Mouse (Mus musculus) spleen, postnatal 14 days (tissue): ENCODE measurements around the gene Mfsd5.

Source experiments
- DNase-seq, 2 experiments: peaks; one replicate each; pipeline ENCODE4 v3.0.0; 2021 to 2022; ENCODE audit warnings: low spot score in 2 of 2

Gene Mfsd5

DNA sequence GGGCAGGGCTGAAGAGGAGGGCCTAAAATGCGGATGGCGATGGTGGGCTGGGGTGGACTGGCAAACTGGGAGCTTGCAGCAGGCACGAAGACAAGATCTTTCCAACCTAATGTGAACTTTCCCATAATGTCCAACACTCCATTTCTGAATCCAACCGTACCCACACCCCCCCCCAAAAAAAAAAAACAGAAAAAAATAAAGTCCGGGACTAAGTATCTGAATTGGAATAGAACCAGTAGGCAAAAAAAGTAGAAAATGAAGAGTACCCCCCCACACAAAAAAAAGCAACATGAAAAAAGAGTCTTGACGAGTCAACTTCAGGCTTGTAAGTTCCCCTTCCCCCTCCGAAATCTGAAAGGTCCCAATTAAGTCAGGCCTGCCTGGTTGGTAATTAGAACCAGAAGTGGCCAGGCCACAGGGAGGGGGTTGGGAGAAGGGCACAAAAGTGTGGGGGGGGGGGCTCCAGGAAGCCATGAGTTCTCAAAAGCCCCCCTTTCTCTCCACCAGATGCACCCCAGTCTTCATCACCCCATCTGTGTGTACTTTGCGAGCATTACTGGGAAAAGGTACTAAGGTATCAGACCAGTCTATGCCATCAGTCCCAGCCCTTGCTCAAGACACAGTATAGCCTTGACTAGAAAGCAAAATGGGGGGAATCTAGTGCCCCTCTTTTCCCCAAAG, 31.0 kb upstream of the Mfsd5 start:
- DNase-seq = no peak

DNA sequence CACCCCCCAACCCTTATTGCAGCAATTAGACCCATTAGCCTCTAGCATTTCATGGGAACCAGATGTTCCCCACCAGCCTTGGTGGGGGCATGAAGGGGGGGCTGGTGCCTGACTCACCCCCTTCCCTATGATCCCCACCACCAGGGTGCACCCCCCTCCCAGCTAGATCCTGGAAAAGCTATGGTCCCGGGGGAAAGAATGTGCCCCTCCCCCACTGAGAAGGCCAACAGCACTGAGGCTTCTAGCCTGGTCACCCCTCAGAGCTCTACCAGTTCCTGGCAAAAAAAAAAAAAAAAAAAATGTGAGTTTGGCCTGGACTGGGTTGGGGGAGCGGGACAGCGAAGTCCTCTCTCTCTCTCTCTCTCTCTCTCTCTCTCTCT, 30.5 kb upstream of the Mfsd5 start:
- no peak for DNase-seq

DNA sequence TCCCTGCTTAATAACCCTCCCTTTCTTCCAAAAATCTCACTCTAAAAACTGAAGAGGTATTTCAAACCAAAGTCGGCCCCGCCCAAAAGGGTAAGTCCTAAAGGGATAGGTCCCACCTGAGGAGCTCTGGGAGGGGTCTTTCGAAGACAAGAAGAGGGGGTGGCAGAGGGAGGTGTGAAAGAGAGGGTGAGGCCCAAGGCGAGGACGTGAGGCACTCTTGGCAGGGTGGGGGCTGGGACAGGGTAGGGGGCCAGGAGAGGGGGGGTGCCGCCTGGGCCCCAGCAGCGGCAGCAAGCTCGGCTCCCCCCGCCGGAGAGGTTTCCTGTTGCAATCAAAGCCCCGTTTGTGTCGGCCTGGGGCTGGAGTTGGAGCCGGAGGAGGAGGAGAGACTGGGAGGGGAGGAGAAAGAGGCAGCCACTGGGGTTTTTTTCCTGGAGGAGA, 30.0 kb upstream of the Mfsd5 start:
- no peak for DNase-seq

DNA sequence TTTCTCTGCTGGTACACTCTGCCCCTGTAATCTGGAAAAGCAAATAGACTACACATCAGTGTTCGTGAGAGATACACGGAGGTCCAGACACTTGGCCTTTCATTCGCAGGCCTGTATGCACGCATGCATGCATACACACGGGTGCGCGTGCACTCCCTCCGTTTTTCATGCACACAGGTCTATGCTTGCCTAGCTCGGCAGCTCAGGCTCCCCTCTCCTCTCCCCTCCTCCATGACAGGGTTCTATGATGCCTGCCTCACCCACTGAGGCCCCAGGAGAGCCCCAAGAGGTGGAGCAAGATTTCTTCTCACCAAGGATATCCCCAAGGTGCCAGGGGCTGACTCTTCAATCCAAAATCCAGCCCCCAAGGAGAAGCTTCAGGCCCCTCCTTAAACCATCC, 29.3 kb upstream of the Mfsd5 start:
- no peak for DNase-seq

DNA sequence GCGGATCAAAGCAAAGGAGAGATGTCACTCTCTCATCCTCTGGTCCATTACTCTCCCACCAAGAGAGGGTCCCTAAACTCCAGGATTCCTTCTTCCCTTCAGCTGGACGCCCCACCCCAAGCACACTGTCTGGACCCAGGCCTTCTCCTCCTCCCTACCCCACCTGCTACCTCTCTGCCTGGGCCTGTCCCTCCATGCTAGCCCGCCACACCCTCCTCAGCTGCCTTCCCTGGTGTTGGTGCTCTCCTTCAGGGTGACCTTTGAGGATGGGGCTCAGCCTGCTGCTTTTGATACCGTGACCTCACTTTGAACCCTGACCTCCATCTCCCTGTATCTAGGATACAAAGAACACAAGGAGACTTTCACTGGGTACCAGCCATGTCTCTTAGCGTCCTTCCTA, 28.7 kb upstream of the Mfsd5 start:
- DNase-seq = no peak

DNA sequence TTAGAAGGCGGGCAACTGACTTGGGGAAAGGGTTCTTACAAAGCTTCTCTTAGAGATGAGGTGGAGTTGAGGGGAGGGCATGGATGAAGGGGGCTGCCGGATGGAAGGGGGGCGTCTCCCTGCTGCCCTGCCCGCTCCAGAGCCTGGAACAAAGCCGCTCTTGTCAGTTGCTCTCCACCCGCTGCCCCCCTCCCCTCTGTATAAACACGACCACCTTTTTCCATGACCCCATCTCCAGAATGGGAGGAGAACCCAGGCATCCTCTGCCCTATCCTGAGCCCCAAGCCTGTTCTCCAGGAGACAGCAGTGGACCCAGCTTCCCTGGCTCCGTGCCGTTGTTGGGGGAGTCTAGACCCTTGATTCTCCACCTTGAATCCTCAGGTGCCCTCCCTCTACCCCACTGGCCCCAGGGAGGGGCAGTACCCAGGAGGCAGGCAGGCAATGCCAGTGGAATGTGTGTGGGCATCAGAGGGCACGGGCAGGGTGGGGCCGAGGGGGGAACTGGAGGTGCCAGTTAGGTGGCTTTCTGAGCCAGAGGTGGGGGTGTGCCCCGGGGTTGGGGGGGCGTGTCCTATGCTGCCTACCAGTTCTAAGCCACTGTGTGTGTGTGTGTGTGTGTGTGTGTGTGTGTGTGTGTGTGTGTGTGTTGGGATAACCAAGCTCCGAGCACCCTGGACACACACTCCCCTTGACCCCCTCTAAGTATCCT, 23.6 kb upstream of the Mfsd5 start:
- no peak for DNase-seq

DNA sequence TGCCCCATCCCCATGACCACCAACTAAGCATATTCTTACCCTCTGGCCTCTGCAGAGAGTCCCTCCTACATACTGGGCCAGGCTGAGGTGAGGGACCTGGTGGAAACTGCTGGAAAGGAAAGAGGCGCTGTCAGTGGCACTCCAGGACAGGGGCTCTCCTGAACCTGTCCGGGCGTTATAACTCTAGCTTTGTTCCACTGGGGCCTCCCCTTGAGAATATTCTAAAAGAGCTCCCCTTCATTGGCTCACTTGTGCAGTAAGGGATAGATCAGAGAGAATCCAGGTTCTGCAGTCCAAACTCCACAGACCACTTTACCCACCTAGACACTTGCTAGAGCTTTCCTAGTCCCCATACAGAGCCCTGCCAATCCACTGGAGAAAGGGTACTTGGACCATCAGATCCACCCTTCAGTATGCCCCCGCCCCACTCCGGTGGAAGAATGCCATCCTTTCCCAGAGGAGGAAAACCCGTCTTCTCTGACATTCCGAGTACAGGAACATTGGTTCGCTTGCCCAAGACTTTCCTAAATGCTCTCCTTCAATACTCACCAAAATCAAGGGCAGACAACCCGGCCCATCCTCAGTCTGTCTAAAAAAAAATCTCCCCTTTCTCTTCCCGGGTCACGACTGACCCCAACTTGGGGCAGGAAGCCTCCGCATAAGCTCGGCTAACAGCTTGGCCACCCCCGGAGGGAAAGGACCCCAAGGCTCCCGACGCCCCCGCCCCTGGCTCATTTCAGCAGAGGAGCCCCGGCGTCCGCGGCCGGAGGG, 22.6 kb upstream of the Mfsd5 start:
- no peak for DNase-seq

DNA sequence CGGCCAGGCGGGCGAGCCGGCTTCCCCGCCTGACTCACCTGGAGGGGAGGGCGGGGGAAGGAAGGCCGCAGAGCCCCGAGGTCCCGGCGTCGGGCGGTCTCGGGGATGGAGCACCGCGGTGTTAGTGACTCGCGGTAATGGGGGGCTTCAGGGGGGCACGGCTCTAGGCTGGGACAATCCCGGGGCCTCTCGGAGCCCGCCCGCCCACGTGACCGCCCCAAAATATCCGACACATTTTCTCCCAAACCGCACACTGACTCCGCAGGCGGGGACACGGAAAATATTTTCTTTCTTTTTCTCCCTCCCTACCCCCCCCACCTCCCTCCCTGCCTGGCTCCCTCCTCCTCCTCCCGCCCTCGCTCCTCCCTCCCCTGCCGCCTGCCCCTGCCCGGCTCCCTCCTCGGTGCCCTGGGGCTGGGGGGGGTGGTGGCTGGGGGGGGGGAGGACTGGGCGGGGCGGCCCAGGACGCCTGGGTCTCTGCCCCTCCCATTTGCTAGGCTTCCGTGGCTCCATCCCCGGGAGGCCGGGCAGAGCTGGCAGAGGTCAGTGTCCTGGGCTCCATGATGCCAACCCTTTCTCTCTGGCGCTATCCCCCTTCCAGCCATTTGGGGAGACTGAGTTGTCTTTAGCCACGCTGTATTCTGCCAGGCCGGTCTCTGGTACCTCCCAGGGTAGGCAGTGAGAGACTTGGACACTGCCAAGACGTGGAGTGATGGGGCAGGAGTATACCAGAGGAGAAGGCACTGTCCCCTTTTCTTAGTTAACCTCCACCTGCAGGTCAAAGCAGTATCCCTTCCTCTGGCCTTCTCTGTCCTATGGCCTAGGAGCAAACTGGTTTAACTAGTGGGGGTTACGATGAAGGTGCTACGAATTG, 21.8 kb upstream of the Mfsd5 start, which contains the start of gene Rarg:
TSS of gene Rarg (minus strand) at position 316 of the 874 bp plus-strand sequence.
- DNase-seq = no peak

DNA sequence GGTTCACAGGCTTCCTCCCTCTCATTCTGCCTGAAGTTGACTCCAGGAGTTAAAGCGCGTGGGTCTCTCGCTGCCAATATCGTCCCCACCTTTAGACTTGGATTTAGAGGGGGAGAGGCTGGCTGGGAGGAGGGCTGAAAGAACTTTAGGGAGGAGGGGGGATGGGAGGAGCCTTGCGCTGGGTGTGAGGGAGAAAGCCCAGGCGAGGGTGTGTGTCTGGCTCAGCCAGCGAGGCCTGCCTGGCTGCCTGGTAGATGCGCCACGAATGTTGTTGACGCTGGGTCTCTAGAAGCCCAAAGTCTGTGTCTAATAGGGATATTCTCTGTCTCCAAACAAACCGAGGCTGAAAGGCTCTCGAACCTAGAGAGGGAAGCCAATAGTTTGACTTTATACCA, 21.2 kb upstream of the Mfsd5 start:
- DNase-seq = no peak

DNA sequence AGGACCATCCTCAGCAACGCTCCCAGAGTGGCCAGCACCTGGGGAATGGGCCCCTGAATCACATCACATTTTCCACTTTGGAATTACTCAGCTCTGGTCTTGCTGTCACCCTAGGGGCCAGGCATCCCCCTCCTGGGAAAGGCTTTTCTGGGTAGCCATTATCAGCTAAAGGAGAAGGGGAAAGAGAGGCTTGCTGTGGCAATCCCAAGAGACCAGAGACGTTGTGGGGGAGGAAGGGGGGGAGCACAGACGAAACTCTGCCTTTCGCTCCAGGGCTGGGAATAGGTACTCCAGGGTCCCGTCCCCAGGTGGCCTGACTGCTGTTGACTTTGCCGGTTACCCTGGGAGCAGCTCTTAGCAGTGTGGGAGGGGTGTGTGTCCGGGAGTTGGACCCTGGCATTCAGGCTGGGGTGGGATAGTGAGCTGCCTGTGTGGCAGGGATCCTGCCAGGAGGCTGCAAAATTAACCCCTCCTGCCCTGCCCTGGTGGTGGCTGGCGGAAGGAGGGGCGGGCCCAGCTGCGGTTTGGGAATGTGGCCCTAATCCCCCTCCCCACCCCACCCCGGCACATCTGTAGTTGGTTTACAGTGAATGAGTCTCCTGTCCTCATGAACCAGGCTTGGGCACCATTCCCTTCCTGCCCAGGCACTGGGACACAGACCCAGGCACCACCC, 20.5 kb upstream of the Mfsd5 start:
- DNase-seq = no peak

DNA sequence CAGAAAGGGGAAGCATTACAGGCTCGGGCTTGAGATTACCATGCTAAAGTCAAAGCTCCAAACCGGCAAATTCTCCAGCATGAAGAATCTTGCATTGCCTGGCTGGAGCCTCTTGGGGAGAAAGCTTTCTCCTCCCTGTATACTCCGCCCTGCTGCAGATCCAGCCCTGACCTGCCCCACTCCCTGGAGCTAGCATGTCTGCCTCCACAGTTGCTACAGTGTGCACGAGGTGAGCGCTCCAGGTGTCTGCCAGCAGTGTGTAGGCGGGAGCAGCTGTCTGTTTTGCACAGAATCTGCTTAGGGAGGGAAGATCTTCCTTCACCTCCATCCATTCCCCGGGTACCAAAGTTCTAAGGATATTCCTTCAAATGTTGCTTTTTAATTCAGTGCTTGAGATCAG, 16.7 kb upstream of the Mfsd5 start:
- no peak for DNase-seq

DNA sequence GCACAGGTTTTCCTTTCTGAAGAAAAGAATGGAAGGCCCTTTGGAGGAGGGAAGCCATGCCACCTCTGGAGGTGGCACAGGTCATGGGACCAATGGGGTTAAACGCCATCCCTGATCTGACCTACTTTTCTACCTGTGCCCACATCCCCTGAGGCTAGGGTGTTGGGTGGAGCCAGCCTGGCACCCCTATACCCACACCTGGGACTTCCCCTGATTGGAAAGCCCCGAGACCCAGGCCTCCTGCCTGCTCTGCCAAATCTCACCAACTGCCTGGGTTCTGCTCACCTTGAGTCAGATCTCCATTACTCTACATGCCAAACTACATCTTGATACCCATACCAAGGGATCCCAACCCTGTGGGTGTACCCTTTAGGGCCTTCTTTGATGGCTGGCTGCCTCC, 16.2 kb upstream of the Mfsd5 start:
- DNase-seq = no peak

DNA sequence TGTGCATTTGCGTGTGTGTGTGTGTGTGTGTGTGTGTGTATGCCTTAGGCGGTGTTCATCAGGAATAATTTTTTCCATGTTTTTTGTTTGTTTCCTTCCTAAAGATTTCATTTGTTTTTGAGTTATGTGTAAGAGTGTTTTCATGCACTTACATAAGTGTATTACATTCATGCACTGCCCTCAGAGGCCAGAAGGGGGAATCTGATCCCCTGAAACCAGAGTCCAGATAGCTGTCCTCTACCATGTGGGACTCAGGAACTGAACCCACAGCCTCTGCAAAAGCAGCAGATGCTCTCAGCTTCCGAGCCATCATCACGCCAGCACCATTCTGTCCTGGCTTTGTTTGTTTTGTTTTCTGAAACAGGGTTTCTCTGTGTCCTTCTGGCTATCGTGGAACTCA, 13.7 kb upstream of the Mfsd5 start:
- no peak for DNase-seq

DNA sequence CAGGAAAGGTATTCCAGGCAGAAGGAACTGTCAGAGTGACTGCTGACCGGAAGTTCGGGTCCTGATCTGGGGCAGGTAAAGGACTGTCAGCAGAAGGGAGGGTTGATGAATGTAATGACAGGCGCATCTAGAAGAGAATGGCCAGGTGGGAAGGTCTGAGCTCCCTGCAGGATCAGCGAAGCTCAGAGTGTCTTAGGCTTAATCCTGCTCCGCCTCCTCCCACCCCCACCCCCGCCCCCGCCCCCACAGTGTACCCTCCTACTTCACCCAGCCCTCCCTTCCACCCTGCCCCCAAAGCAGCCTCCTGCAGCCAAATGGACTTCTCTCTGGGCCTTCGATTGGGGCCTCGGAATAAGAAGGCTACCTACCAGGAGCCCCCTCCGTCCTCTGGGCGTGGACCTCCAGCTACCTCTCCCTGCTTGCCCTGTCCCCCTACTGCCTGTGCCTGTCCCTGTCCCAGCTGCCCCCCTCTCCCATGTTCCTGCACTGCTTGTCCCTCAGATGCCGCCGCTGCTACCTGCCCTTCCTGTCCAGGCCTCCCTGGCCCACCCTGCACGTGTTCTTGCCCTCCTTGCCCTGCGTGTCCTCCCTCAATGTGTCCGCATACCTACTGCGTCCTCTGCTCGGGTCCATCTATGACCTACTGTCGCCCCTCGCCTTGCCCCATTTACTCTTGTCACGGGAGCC, 8.8 kb upstream of the Mfsd5 start, which contains the start of gene Gm9918:
TSS of gene Gm9918 (plus strand) at position 290 of the 687 bp plus-strand sequence.
- no peak for DNase-seq

DNA sequence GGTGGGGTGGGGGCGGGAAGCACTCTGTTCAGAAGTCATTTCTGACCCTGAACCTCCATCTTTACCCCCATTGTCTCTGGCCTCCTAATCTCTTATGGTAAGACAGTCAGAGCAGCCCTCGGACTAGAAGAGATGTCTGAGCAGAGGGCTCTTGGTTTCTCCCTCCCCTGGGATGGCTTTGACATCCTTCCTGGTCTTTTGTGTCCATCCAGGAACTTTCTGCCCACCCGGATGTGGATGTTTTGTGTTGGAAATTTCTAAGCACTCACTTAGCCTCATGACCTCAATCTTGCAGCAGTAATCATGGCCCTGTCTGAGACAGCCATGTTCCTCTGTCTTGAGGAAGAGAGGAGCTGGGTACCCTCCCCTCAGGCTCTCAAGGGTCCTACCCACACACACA, 7.8 kb upstream of the Mfsd5 start:
- no peak for DNase-seq

DNA sequence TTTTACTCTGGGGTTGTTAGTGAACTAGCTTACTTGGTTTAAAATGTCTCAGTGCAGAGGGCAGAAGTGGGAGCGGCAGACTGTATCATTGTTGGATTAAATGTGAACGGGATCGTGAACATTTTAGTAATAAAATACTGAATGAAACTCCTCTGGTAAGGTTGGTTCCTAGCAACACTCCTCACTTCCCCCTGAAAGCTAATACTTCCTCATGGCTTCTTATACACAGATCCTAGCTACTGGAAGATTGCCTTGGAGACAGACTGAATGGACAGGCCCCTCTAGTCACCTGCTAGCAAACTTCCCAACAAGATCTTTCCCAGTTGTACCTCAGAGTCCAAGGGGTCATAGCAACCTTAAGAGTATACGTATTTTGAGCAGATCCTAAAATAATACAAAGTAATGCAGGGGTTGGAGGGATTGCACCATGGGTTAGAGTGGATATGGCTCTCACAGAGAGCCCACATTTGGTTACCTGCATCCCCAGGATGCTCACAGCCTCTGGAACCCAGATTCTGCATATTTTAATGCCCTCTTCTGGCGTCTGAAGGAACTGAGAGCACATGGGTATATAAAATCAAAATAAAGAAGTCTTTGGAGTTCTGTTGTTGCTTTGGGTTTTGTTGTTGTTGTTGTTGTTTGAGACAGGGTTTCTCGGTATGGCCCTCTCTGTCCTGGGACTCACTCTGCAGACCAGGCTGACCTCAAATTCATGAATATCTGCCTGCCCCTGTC, 5.1 kb upstream of the Mfsd5 start:
- no peak for DNase-seq

DNA sequence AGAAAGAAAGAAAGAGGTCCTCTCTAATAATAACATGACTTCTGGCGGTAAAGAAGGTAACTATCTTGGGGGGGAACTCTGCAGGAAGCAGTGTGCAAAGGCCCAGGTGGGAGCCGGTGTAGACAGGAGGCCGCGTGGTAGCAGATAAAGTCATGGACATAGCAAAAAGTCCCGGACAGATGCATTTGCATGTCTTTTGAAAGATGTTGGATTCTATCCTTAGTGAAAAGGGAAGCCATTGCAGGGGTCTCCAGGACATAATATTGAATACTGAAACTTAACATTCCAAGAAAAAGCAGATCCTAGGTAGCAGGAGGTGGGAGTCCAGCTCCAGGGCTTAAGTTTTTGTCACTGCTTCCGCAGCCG, 545 bp upstream of the Mfsd5 start:
- no peak for DNase-seq

DNA sequence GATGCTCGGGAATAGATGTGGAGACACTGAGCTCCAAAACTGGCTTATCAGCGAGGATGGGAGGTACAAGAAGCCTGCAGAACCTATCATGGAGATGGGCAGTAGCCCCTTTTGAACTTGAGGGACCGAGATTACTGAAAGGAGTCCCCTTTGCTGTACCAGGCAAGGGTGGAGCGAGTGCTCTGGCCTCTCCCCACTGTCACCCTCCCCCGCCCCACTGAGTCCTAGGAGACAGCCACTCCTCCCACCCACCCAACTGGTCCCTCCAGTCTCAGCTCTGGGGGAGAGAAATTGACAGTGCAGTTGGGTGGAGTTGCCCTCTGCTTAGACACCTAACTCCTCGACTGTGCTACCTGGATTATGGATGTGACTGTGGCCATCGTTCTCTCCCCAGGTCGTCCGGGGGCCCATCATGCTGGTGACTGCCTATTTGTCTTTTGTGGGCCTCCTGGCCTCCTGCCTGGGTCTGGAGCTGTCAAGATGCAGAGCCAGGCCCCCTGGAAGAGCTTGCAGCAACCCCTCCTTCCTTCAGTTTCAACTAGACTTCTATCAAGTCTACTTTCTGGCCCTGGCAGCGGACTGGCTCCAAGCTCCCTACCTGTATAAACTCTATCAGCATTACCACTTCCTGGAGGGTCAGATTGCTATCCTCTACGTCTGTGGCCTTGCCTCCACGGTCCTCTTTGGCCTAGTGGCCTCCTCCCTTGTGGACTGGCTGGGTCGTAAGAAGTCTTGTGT, 698 bp downstream of the Mfsd5 start:
- no peak for DNase-seq

DNA sequence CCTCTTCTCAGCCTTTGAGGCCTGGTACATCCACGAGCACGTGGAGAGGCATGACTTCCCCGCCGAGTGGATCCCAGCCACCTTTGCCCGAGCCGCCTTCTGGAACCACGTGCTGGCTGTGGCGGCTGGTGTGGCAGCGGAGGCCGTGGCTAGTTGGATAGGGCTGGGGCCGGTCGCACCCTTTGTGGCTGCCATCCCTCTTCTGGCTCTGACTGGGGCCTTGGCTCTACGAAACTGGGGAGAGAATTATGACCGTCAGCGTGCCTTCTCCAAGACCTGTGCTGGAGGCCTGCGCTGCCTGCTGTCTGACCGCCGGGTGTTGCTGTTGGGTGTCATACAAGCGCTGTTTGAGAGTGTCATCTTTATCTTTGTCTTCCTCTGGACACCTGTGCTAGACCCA, 1.4 kb downstream of the Mfsd5 start:
- DNase-seq = no peak
